Mouse (Mus musculus): ENCODE results near the gene Dll4.

DNA sequence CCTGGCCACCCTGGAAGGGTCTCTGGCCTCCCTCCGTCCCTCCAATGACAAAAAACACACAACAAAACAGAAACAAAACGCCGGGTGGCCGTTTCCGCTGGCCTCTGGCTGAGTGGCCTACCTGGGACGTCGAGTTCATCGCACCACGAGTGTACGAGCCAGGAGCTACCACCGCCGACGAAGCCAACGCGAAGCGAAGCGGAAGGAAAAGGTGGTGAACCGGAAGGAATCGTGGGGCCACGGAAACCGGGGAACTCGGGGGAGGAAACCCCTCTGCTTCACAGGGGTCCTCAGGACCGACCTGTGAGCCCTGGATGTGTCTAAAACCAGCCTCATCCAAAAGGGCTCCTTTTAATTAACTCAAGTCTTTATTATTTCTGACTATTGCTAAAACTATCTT is 47.8 kb upstream of the Dll4 start:
- TF ChIP-seq GATA1 (IDR thresholded peaks at IDR 0.05; ENCODE audit: low read length) (no peak), TAL1 (IDR thresholded peaks at IDR 0.05; ENCODE audit: low read length) (no peak)
